Mouse (Mus musculus) liver, embryonic 16.5 days (tissue): Measurements from ENCODE around the gene Sarm1. TPM values are rescaled to one million over a fixed set of nuclear protein-coding genes. Genes with fewer than 3 reads are reported as not detected.

Experiments
- ATAC-seq: fragments of 200-750 bp; cut with Nextera tagmentation; 2 replicates; pipeline ENCODE4 v1.8.0; 2017; ENCODE audit warnings: low read depth, mild to moderate bottlenecking, moderate number of reproducible peaks, moderate library complexity
- H3K27ac ChIP-seq: fragments of 300-500 bp; sonication (generic); 2 replicates; pipeline ENCODE4 v1.5.1; 2014; ENCODE audit warnings: mild to moderate bottlenecking, low read length
- H3K27me3 ChIP-seq: fragments of 300-500 bp; sonication (generic); 2 replicates; pipeline ENCODE4 v1.6.1; 2014; ENCODE audit warnings: low read depth, low read length, mixed read lengths; ENCODE audit not compliant: control insufficient read depth, insufficient read depth
- H3K36me3 ChIP-seq: fragments of 300-500 bp; sonication (generic); 2 replicates; pipeline ENCODE4 v1.6.1; 2014; ENCODE audit warnings: mild to moderate bottlenecking; ENCODE audit not compliant: control insufficient read depth, insufficient read depth
- H3K4me1 ChIP-seq: fragments of 300-500 bp; sonication (generic); 2 replicates; pipeline ENCODE4 v1.6.1; 2014; ENCODE audit warnings: low read depth, low read length, mixed read lengths; ENCODE audit not compliant: control insufficient read depth
- H3K4me2 ChIP-seq: fragments of 300-500 bp; sonication (generic); 2 replicates; pipeline ENCODE4 v1.6.1; 2014; ENCODE audit warnings: low read depth, low read length, mixed read lengths
- H3K4me3 ChIP-seq: fragments of 300-500 bp; sonication (generic); 2 replicates; pipeline ENCODE4 v1.5.1; 2014; ENCODE audit warnings: low read depth, mild to moderate bottlenecking, low read length
- H3K9ac ChIP-seq: fragments of 300-500 bp; sonication (generic); 2 replicates; pipeline ENCODE4 v1.6.1; 2014; ENCODE audit warnings: low read depth, low read length
- H3K9me3 ChIP-seq: fragments of 300-500 bp; sonication (generic); replicated peaks from 2 replicates; pipeline ENCODE4 v1.6.1; 2016; ENCODE audit warnings: low read length; ENCODE audit not compliant: control insufficient read depth
- WGBS: fragments of 180-500 bp; shearing (Covaris S2); extraction: QIAGEN DNeasy Blood & Tissue Kit; methylation state at CpG from one replicate; pipeline ENCODE4 v1.1.7; 2014; ENCODE audit not compliant: insufficient replicate concordance; 5-methylcytosine and 5-hydroxymethylcytosine counted together
- polyA plus RNA-seq: library from polyadenylated mRNA; unstranded; fragments of >200 nt; fragmentation: Nextera tagmentation; extraction: Ambion mirVana; gene quantifications from 2 replicates; pipeline ENCODE4 v1.2.1, GENCODE M21; 2015

The Sarm1 gene
- 0.12 and 0.14 TPM in 2 replicates for polyA plus RNA-seq

GRCm38 (mm10) chr11:78497544-78498522, at the start of gene Sarm1:
Gene Sarm1, minus strand, starts transcription at chr11:78497754.
- WGBS, result 2% methylated on average over 36 of the region's 36 CpGs
- Histone ChIP-seq H3K27ac (peak within 1 kb of the TSS; percentile 77), H3K27me3 (peaks cover 49% of the 10 kb centered on the region), H3K4me2 (peak within 1 kb of the TSS; percentile 57), H3K36me3 (no peaks in the 10 kb centered on the region), H3K4me1 (peaks cover 13% of the 10 kb centered on the region), H3K4me3 (peak within 1 kb of the TSS; percentile 53), H3K9me3 (no peaks in the 10 kb centered on the region), H3K9ac (no peak within 1 kb of the TSS; the same call in 1 of the 2 replicates)
- ATAC-seq, result peak; percentile 78

GRCm38 (mm10) chr11:78545181-78545580, 47.6 kb upstream of the Sarm1 start:
- Histone ChIP-seq H3K4me1 (peaks cover 10% of the 10 kb centered on the region), H3K36me3 (peaks cover 16% of the 10 kb centered on the region), H3K9ac (no peak overlapping the region)

GRCm38 (mm10) chr11:78544449-78545111, 47.0 kb upstream of the Sarm1 start:
- WGBS, result 83% methylated on average over 7 of the region's 7 CpGs

More at GRCm38 (mm10) chr11:78545181-78545580, 47.6 kb upstream of the Sarm1 start:
- H3K4me2 ChIP-seq, result no peak overlapping the region
- WGBS, result 33% methylated on average over 8 of the region's 8 CpGs
- H3K9me3 ChIP-seq, result no peaks in the 10 kb centered on the region
- no peak overlapping the region for H3K4me3 ChIP-seq
- H3K27ac ChIP-seq, result no peak overlapping the region
- ATAC-seq, result no peak
- H3K27me3 ChIP-seq, result no peaks in the 10 kb centered on the region

GRCm38 (mm10) chr11:78540358-78540757, 42.8 kb upstream of the Sarm1 start:
- Histone ChIP-seq H3K27ac (no peak overlapping the region), H3K4me2 (no peak overlapping the region), H3K9me3 (no peaks in the 10 kb centered on the region), H3K36me3 (peaks cover 16% of the 10 kb centered on the region), H3K27me3 (no peaks in the 10 kb centered on the region), H3K4me3 (no peak overlapping the region), H3K4me1 (peaks cover 12% of the 10 kb centered on the region), H3K9ac (no peak overlapping the region)
- 63% methylated on average over 3 of the region's 3 CpGs for WGBS
- no peak for ATAC-seq

More at GRCm38 (mm10) chr11:78544449-78545111, 47.0 kb upstream of the Sarm1 start:
- Histone ChIP-seq H3K9ac (no peak overlapping the region), H3K36me3 (peaks cover 16% of the 10 kb centered on the region), H3K4me1 (peaks cover 4% of the 10 kb centered on the region), H3K9me3 (no peaks in the 10 kb centered on the region), H3K4me2 (no peak overlapping the region), H3K27ac (no peak overlapping the region), H3K27me3 (no peaks in the 10 kb centered on the region), H3K4me3 (no peak overlapping the region)
- no peak for ATAC-seq

GRCm38 (mm10) chr11:78536690-78537084, 39.1 kb upstream of the Sarm1 start:
- peaks cover 11% of the 10 kb centered on the region for H3K36me3 ChIP-seq
- WGBS, result under 1% methylated on average over 14 of the region's 14 CpGs

GRCm38 (mm10) chr11:78536080-78536689, 38.6 kb upstream of the Sarm1 start, which contains the start of the genes Tnfaip1 and Ift20:
Gene Tnfaip1, minus strand, starts transcription at chr11:78536332.
Gene Ift20, plus strand, starts transcription at chr11:78536361.
- peak within 1 kb of the TSS; percentile 91 for H3K27ac ChIP-seq
- peaks cover 20% of the 10 kb centered on the region for H3K4me1 ChIP-seq
- H3K4me3 ChIP-seq, result peak within 1 kb of the TSS; percentile 88
- H3K27me3 ChIP-seq, result no peaks in the 10 kb centered on the region
- ATAC-seq, result peak; percentile 96
- H3K36me3 ChIP-seq, result peaks cover 8% of the 10 kb centered on the region
- H3K9ac ChIP-seq, result peak within 1 kb of the TSS; percentile 93
- under 1% methylated on average over 52 of the region's 52 CpGs for WGBS
- no peaks in the 10 kb centered on the region for H3K9me3 ChIP-seq
- H3K4me2 ChIP-seq, result peak within 1 kb of the TSS; percentile 89

More at GRCm38 (mm10) chr11:78536690-78537084, 39.1 kb upstream of the Sarm1 start:
- peak overlapping the region; percentile 93 for H3K9ac ChIP-seq
- H3K4me3 ChIP-seq, result peak overlapping the region; percentile 88
- ATAC-seq, result no peak
- H3K27ac ChIP-seq, result peak overlapping the region; percentile 91
- H3K27me3 ChIP-seq, result no peaks in the 10 kb centered on the region
- no peaks in the 10 kb centered on the region for H3K9me3 ChIP-seq
- peak overlapping the region; percentile 76 for H3K4me2 ChIP-seq
- H3K4me1 ChIP-seq, result peaks cover 20% of the 10 kb centered on the region

- H3K4me1 ChIP-seq, result peaks cover 20% of the 10 kb centered on the region
- no peak; the same call in 1 of the 2 replicates for ATAC-seq
- no peaks in the 10 kb centered on the region for H3K27me3 ChIP-seq
- peak overlapping the region; percentile 88 for H3K4me3 ChIP-seq
- H3K9ac ChIP-seq, result peak overlapping the region; percentile 69
- peak overlapping the region; percentile 89 for H3K4me2 ChIP-seq
- peaks cover 3% of the 10 kb centered on the region for H3K36me3 ChIP-seq
- under 1% methylated on average over 23 of the region's 23 CpGs for WGBS
- H3K27ac ChIP-seq, result peak overlapping the region; percentile 86
- H3K9me3 ChIP-seq, result no peaks in the 10 kb centered on the region
Measured at GRCm38 (mm10) chr11:78535376-78536079, 38.0 kb upstream of the Sarm1 start.

- ATAC-seq, result no peak
Measured at GRCm38 (mm10) chr11:78534516-78534915, 37.0 kb upstream of the Sarm1 start.

More at GRCm38 (mm10) chr11:78534516-78534915, 37.0 kb upstream of the Sarm1 start:
- H3K4me1 ChIP-seq, result peaks cover 20% of the 10 kb centered on the region
- 76% methylated on average over 4 of the region's 4 CpGs for WGBS
- no peak overlapping the region for H3K9ac ChIP-seq
- no peaks in the 10 kb centered on the region for H3K36me3 ChIP-seq
- 0 out of 2 replicates have a peak overlapping the region, but pooled peaks have one; percentile 88 for H3K4me3 ChIP-seq
- H3K27ac ChIP-seq, result no peak overlapping the region
- no peak overlapping the region for H3K4me2 ChIP-seq
- no peaks in the 10 kb centered on the region for H3K27me3 ChIP-seq
- no peaks in the 10 kb centered on the region for H3K9me3 ChIP-seq
